Mouse (Mus musculus) neural tube, embryonic 15.5 days (tissue): Measurements from ENCODE around the gene Pcif1. TPM values are rescaled to one million over a fixed set of nuclear protein-coding genes. Genes with fewer than 3 reads are reported as not detected.
A peak's percentile ranks its signal among the peaks of the same experiment; 100 is the strongest.

Experiments used
- ATAC-seq: fragments of 200-750 bp; cut with Nextera tagmentation; 2 replicates; pipeline ENCODE4 v1.8.0; 2017; ENCODE audit warnings: mild to moderate bottlenecking, moderate TSS enrichment, moderate library complexity; ENCODE audit not compliant: low FRiP score
- H3K27ac ChIP-seq: fragments of 300-500 bp; sonication (generic); replicated peaks from 2 replicates; pipeline ENCODE4 v1.5.1; 2015; ENCODE audit warnings: mild to moderate bottlenecking, inconsistent platforms
- H3K27me3 ChIP-seq: fragments of 300-500 bp; sonication (generic); replicated peaks from 2 replicates; pipeline ENCODE4 v1.6.1; 2015; ENCODE audit warnings: inconsistent platforms
- H3K36me3 ChIP-seq: fragments of 300-500 bp; sonication (generic); 2 replicates; pipeline ENCODE4 v1.6.1; 2015; ENCODE audit warnings: inconsistent platforms
- H3K4me1 ChIP-seq: fragments of 300-500 bp; sonication (generic); 2 replicates; pipeline ENCODE4 v1.6.1; 2015; ENCODE audit warnings: inconsistent platforms
- H3K4me2 ChIP-seq: fragments of 300-500 bp; sonication (generic); 2 replicates; pipeline ENCODE4 v1.6.1; 2015; ENCODE audit warnings: inconsistent platforms, mild to moderate bottlenecking, moderate library complexity
- H3K4me3 ChIP-seq: fragments of 300-500 bp; sonication (generic); replicated peaks from 2 replicates; pipeline ENCODE4 v1.5.1; 2015; ENCODE audit warnings: mild to moderate bottlenecking, inconsistent platforms
- H3K9ac ChIP-seq: fragments of 300-500 bp; sonication (generic); replicated peaks from 2 replicates; pipeline ENCODE4 v1.6.1; 2015; ENCODE audit warnings: mild to moderate bottlenecking, inconsistent platforms
- H3K9me3 ChIP-seq: fragments of 300-500 bp; sonication (generic); replicated peaks from 2 replicates; pipeline ENCODE4 v1.6.1; 2016; ENCODE audit warnings: inconsistent platforms
- WGBS: fragments of 180-500 bp; shearing (Covaris S2); methylation state at CpG from one replicate; pipeline ENCODE4 v1.1.7; 2015; ENCODE audit warnings: mixed read lengths; 5-methylcytosine and 5-hydroxymethylcytosine counted together
- polyA plus RNA-seq: library from polyadenylated mRNA; unstranded; fragments of >200 nt; fragmentation: Nextera tagmentation; extraction: Ambion mirVana; gene quantifications from 2 replicates; pipeline ENCODE4 v1.2.1, GENCODE M21; 2015

The Pcif1 gene
- polyA plus RNA-seq, 1 experiment from 2014 or later: 79.9 TPM

- Histone ChIP-seq H3K9me3 (no peaks in the 10 kb centered on the region), H3K27me3 (no peaks in the 10 kb centered on the region), H3K4me3 (no peak overlapping the region), H3K27ac (no peak overlapping the region), H3K4me2 (no peak overlapping the region), H3K9ac (no peak overlapping the region), H3K4me1 (no peaks in the 10 kb centered on the region), H3K36me3 (peaks cover 96% of the 10 kb centered on the region)
- WGBS: 94% methylated on average over 16 of the region's 16 CpGs
- ATAC-seq: no peak
Measured at GRCm38 (mm10) chr2:164899723-164900459, 20.8 kb downstream of the Pcif1 start.

GRCm38 (mm10) chr2:164901380-164901779, 22.3 kb downstream of the Pcif1 start:
- Histone ChIP-seq H3K36me3 (peaks cover 96% of the 10 kb centered on the region), H3K4me1 (no peaks in the 10 kb centered on the region), H3K4me2 (no peak overlapping the region), H3K27me3 (no peaks in the 10 kb centered on the region), H3K9me3 (no peaks in the 10 kb centered on the region), H3K9ac (no peak overlapping the region), H3K4me3 (no peak overlapping the region), H3K27ac (no peak overlapping the region)
- no peak for ATAC-seq
- WGBS: 93% methylated on average over 13 of the region's 13 CpGs

GRCm38 (mm10) chr2:164903496-164903895, 24.4 kb downstream of the Pcif1 start:
- H3K4me2 ChIP-seq: no peak overlapping the region
- no peaks in the 10 kb centered on the region for H3K27me3 ChIP-seq
- no peaks in the 10 kb centered on the region for H3K9me3 ChIP-seq
- no peak overlapping the region for H3K4me3 ChIP-seq
- H3K4me1 ChIP-seq: no peaks in the 10 kb centered on the region
- peaks cover 98% of the 10 kb centered on the region for H3K36me3 ChIP-seq
- no peak overlapping the region for H3K9ac ChIP-seq
- 88% methylated on average over 1 of the region's 1 CpGs for WGBS
- H3K27ac ChIP-seq: no peak overlapping the region
- no peak for ATAC-seq

GRCm38 (mm10) chr2:164906071-164906470, 27.0 kb downstream of the Pcif1 start:
- H3K9ac ChIP-seq: no peak overlapping the region
- WGBS: over 99% methylated on average over 4 of the region's 4 CpGs
- ATAC-seq: no peak
- H3K36me3 ChIP-seq: peaks cover 81% of the 10 kb centered on the region
- H3K4me2 ChIP-seq: no peak overlapping the region
- H3K4me1 ChIP-seq: peaks cover 19% of the 10 kb centered on the region
- no peaks in the 10 kb centered on the region for H3K9me3 ChIP-seq
- no peak overlapping the region for H3K4me3 ChIP-seq
- no peak overlapping the region for H3K27ac ChIP-seq
- H3K27me3 ChIP-seq: no peaks in the 10 kb centered on the region

- H3K36me3 ChIP-seq: peaks cover 67% of the 10 kb centered on the region
Measured at GRCm38 (mm10) chr2:164907511-164907910, 28.4 kb downstream of the Pcif1 start.

GRCm38 (mm10) chr2:164908011-164908410, 28.9 kb downstream of the Pcif1 start:
- peaks cover 62% of the 10 kb centered on the region for H3K36me3 ChIP-seq
- WGBS: 99% methylated on average over 5 of the region's 5 CpGs

More at GRCm38 (mm10) chr2:164907511-164907910, 28.4 kb downstream of the Pcif1 start:
- no peaks in the 10 kb centered on the region for H3K27me3 ChIP-seq
- no peak overlapping the region for H3K4me3 ChIP-seq
- no peak for ATAC-seq
- no peak overlapping the region for H3K4me2 ChIP-seq
- peaks cover 25% of the 10 kb centered on the region for H3K4me1 ChIP-seq
- no peak overlapping the region for H3K9ac ChIP-seq
- WGBS: 96% methylated on average over 12 of the region's 12 CpGs
- no peak overlapping the region for H3K27ac ChIP-seq
- H3K9me3 ChIP-seq: no peaks in the 10 kb centered on the region

GRCm38 (mm10) chr2:164909100-164909499, 30.0 kb downstream of the Pcif1 start:
- 95% methylated on average over 3 of the region's 3 CpGs for WGBS
- Histone ChIP-seq H3K27ac (no peak overlapping the region), H3K36me3 (peaks cover 53% of the 10 kb centered on the region), H3K4me3 (no peak overlapping the region), H3K27me3 (no peaks in the 10 kb centered on the region), H3K4me1 (peaks cover 31% of the 10 kb centered on the region), H3K4me2 (peak overlapping the region; percentile 90), H3K9ac (no peak overlapping the region), H3K9me3 (no peaks in the 10 kb centered on the region)
- no peak for ATAC-seq

More at GRCm38 (mm10) chr2:164908011-164908410, 28.9 kb downstream of the Pcif1 start:
- no peak overlapping the region for H3K9ac ChIP-seq
- no peaks in the 10 kb centered on the region for H3K9me3 ChIP-seq
- ATAC-seq: no peak
- no peak overlapping the region for H3K4me2 ChIP-seq
- H3K27me3 ChIP-seq: no peaks in the 10 kb centered on the region
- H3K27ac ChIP-seq: no peak overlapping the region
- no peak overlapping the region for H3K4me3 ChIP-seq
- H3K4me1 ChIP-seq: peaks cover 27% of the 10 kb centered on the region

- 76% methylated on average over 1 of the region's 1 CpGs for WGBS
- Histone ChIP-seq H3K36me3 (peaks cover 48% of the 10 kb centered on the region), H3K4me1 (peaks cover 31% of the 10 kb centered on the region), H3K27me3 (no peaks in the 10 kb centered on the region), H3K9me3 (no peaks in the 10 kb centered on the region), H3K9ac (peak overlapping the region; percentile 89; the same call in 1 of the 2 replicates), H3K4me2 (peak overlapping the region; percentile 90), H3K27ac (no peak overlapping the region), H3K4me3 (peak overlapping the region; percentile 84)
- no peak for ATAC-seq
Measured at GRCm38 (mm10) chr2:164909542-164909941, 30.4 kb downstream of the Pcif1 start.

GRCm38 (mm10) chr2:164910360-164911061, 31.4 kb downstream of the Pcif1 start:
- H3K4me2 ChIP-seq: peak overlapping the region; percentile 90
- peaks cover 39% of the 10 kb centered on the region for H3K36me3 ChIP-seq
- WGBS: 6% methylated on average over 37 of the region's 37 CpGs
- H3K4me3 ChIP-seq: peak overlapping the region; percentile 84
- peak overlapping the region; percentile 89 for H3K9ac ChIP-seq
- H3K9me3 ChIP-seq: no peaks in the 10 kb centered on the region
- peaks cover 31% of the 10 kb centered on the region for H3K4me1 ChIP-seq
- H3K27ac ChIP-seq: peak overlapping the region; percentile 100
- ATAC-seq: peak; percentile 45
- H3K27me3 ChIP-seq: no peaks in the 10 kb centered on the region

GRCm38 (mm10) chr2:164911086-164912048, 32.3 kb downstream of the Pcif1 start, which contains the start of gene Zfp335:
Gene Zfp335 (minus strand): TSS chr2:164911757.
- peak within 1 kb of the TSS; percentile 89 for H3K9ac ChIP-seq
- peak within 1 kb of the TSS; percentile 84 for H3K4me3 ChIP-seq
- H3K9me3 ChIP-seq: no peaks in the 10 kb centered on the region
- peak within 1 kb of the TSS; percentile 100 for H3K27ac ChIP-seq
- under 1% methylated on average over 91 of the region's 91 CpGs for WGBS
- no peaks in the 10 kb centered on the region for H3K27me3 ChIP-seq
- peak within 1 kb of the TSS; percentile 90 for H3K4me2 ChIP-seq
- H3K4me1 ChIP-seq: peaks cover 31% of the 10 kb centered on the region
- H3K36me3 ChIP-seq: peaks cover 30% of the 10 kb centered on the region
- peak; percentile 90 for ATAC-seq

- H3K4me1 ChIP-seq: peaks cover 31% of the 10 kb centered on the region
- H3K27me3 ChIP-seq: no peaks in the 10 kb centered on the region
- no peaks in the 10 kb centered on the region for H3K9me3 ChIP-seq
- H3K4me2 ChIP-seq: peak overlapping the region; percentile 90
- peak overlapping the region; percentile 89 for H3K9ac ChIP-seq
- peaks cover 22% of the 10 kb centered on the region for H3K36me3 ChIP-seq
- WGBS: 30% methylated on average over 12 of the region's 12 CpGs
- H3K4me3 ChIP-seq: peak overlapping the region; percentile 84
- ATAC-seq: no peak; the same call in 1 of the 2 replicates
- H3K27ac ChIP-seq: peak overlapping the region; percentile 100
Measured at GRCm38 (mm10) chr2:164912151-164912550, 33.0 kb downstream of the Pcif1 start.
